Mouse (Mus musculus) cerebellum, adult 18-20 months (tissue): ENCODE measurements at regions not wholly inside any gene's neighbourhood (a gene's known extent, or its start where the extent isn't known, plus 50 kb on each side); places are given as distances from the start of the nearest gene placed in this dataset.

Experiments used
- DNase-seq, 2 experiments: peaks; one replicate each; pipeline ENCODE4 v3.0.0; 2021

DNA sequence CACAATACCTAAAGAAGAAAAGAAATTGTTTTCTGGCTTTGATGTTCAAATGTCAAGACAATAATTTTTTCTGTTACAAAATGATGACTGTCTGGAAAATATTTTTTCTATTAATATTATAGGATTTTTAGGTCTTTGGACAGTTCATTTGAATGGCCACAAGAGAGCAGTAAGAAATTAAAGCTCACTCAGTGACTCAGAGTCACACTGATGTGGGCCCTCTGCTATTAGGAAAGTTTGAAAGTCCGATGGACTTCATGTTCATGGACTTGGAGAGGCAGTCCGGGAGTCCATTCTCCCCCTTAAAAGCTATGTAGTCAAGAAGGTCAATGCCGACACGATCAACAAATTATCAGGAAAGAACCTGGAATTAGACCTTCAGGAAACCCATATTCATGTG lies 657.0 kb downstream of the Mecom start:
- no peak for DNase-seq

DNA sequence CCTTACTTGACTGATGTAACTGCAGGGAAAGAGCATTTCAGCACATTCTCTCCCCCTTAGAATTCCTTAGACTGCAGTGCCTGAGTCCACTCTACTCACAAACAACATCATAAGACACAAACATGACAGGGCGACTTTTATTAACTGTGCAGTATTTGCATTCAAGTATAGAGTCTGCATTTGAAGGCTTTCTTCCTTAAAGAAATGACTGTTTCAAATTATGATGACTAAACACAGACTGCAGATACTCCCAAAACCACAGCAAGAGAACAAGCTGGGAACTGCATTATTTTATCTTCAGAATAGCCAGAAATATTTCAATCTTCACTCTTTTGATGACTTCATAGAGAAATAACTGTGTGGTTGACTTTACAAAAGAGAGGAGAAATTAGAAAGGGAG lies 657.5 kb downstream of the Mecom start:
- no peak for DNase-seq

- DNase-seq = no peak
Measured at GRCm38 (mm10) chr3:29889638-29890037, 658.2 kb downstream of the Mecom start.

- no peak for DNase-seq
Measured at GRCm38 (mm10) chr3:29879966-29880365, 667.8 kb downstream of the Mecom start.

DNA sequence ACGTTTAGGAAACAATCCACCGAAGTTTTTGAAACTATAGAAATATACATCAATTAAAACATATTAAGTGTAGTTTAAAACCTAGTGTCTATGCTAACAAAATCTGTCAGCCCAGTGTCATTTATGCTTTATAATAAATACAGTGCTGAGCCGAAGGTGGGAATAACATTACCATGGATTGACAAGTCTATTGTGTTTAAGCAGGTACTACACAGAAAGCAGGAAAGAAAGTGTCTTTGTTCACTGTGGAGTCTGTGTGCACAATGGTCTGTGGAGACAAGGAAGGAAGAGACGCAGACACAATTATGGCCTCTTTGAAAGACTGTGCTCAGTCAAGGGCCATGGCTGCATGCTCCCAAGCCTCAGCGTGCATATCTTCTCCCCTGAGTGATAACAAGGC lies 672.0 kb downstream of the Mecom start:
- DNase-seq = no peak

GRCm38 (mm10) chr3:29862437-29862836 lies 685.4 kb downstream of the Mecom start:
- no peak for DNase-seq

- no peak for DNase-seq
Measured at GRCm38 (mm10) chr3:29852465-29852864, 695.3 kb downstream of the Mecom start.

DNA sequence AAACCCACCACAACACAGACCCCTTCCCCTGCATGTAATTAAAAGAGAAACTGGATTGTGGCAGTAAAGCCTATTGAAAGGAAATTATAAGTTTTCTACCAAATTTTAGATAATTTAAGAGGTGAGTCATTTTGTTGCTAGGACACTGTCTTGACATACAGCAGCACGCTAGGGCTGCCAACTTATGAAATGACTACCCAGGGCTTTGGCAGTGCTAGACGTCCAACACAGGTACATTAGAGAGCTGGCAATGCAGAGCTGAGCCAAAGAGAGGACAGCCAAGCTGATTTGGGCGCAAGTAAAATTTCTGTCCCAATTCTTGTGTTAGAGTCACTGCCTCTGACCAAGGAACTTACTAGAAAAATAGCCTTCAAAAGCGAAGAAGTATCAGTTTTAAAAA lies 712.4 kb downstream of the Mecom start:
- DNase-seq = no peak

DNA sequence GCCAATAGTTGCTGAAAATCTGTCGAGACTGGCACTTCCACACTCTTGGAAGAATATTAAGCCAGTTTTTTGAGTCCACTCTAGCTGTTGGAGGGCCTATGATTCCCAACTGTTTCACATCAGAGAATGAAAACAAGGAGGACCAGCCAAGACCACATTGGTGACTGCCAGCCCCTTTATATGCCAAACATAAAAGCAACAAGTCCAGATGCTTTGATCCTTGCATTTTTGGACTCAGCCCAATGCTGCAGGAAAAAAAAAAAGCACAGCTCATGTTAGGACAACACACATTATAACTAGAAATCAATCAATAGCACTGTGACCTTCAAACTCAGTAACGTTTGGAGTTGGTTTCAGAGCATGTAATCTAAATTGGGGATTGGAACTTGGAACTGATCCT lies 712.9 kb downstream of the Mecom start:
- no peak for DNase-seq

DNA sequence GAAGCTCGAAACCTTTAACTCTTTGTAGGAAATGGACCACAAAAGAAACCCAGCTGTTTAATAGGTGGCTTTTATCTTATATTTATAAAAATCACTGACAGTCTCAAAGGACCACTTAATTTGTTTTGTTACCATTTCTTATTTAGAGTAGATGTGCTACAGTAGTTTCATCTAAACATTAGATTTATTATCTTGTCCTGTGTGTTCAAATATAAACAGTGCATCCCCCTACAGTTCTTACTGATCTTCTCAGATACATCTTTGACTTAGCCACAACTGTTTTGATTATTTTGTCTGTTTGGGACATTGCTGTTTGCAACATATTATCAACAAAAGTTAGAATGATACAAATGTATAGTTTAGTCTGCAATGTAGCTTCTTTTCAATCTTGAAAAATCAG lies 716.5 kb downstream of the Mecom start:
- DNase-seq = no peak

- no peak for DNase-seq
Measured at GRCm38 (mm10) chr3:29822622-29823370, 725.0 kb downstream of the Mecom start.

DNA sequence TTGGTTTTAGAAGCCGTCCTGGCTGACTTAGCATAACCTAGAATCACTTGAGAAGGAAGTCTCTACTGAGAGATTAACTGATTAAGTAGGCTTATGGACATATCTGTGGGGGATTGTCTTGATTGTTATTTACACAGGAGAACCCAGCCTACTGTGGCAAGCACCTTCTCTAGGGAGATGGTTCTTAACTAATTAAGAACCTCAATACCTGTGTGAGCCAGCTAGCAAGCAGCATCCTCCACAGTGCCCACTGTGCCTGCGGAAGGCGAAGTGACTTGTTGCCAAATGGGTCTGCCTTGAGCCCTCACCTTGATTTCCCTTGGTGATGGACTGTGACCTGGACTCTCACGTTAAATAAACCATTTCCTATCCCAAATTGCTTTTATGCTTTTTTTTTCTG lies 730.8 kb downstream of the Mecom start:
- DNase-seq = no peak

- no peak for DNase-seq
Measured at GRCm38 (mm10) chr3:29813276-29813675, 731.5 kb downstream of the Egfem1 start.

- peak; percentile 1 to 3 for DNase-seq
Measured at GRCm38 (mm10) chr3:29812480-29813240, 730.8 kb downstream of the Egfem1 start.

DNA sequence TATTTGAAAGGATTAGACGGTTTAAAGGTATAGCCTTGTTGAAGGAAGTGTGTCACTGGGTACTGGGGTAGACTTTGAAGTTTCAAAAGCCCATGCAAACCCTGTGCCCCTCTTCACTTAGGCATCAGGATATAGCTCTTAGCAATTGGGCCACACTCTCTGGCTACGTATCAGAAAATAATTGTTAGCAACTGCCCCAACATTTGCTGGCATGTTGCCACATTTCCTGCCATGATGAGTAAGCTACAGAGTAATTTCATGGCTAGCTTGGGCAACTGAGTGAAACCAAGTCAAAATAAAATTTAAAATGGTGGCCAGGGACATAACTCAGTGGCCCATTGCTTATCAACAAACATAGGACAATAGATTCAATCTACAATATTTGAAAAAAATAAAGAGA lies 724.2 kb downstream of the Egfem1 start:
- no peak for DNase-seq

DNA sequence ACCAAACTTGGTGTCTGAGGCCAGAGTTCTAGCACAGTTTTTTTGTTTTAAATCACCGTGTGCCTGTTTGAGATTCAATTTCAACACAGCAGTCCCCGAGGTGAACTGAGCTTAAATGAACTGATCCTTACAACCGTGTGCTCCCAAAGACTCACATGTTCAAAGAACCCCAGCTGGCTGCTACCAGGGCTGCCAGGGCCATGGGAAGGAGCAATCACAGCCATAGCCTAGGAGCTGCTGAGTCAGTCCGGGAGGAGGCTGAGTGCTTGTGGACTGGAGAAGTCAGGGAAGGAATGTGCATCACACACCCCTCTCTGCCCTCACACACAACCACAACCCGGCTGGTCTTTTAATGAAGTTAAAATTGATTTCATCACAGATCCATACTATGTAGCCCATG lies 721.6 kb downstream of the Egfem1 start:
- DNase-seq = no peak

GRCm38 (mm10) chr3:29801081-29801480 lies 719.3 kb downstream of the Egfem1 start:
- no peak for DNase-seq

GRCm38 (mm10) chr3:29774365-29774764 lies 692.5 kb downstream of the Egfem1 start:
- no peak for DNase-seq

DNA sequence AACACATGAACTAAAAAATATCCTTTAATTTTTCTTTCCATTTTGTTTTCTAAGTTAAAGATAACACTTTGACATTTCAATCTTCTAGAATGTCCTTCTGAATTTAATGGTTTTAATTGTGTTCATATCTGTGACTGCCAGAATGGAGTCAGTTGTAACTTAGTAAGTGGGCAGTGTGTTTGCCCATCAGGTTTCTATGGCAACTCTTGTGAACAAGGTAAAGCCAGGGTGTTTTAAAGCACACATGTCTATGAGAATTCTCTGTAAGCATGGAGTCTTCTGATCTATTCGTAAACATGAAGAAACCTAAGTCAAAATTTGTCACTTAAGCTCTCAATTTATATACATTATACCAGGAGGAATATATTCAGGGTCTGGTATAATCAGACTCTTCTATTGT lies 689.4 kb downstream of the Egfem1 start:
- DNase-seq = no peak

DNA sequence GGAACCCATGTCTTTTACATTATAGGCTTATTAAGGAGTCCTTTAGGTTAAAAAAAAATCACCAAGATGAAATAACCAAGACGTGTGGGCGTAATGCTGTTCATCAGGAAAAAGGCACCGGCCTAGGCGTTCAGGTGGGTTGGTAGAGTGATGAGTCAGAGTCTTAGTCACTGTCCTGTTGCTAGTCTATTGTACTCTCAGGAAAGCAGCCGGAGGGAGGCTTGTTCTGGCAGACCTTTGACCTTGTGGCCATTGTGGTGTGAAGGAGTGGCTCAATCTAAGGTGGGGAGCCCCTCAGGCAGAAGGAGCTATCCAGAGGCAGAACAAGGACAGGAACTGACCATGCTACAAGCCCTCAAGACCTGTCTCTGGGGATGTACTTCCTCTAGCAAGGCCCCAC lies 686.8 kb downstream of the Egfem1 start:
- DNase-seq = no peak

GRCm38 (mm10) chr3:29764021-29764420 lies 682.2 kb downstream of the Egfem1 start:
- no peak for DNase-seq

DNA sequence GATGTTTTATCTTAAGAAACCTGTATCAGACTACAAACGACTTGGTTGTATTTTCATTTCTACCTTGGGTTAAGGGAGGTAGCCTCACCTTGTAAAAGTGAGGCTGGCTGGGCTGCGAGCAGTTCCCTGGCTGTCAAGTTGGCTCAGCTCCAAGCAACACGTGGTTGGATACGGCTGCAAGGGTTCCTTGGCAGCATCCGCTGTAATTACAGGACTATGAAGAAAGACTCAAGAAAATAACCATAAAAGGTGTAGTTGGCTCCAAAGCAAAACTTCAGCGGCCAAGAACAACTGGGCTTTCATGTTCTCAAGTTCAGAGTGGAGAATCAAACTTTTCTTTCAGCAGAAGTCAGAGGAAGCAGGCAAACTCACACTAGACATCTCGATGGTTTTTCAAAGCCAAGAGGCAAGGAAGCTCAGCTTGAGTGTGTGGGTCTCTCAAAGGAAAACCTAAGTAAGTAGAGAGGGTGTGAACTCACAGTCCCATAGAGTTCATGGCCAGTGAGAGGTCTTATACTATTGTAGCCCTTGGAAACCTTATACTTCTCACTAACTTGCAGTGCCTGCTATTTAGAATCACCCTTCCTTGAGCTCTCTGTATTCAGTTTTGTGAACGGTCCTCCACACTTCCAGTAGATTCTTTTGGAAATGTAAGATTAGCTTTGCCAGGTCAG lies 676.1 kb downstream of the Egfem1 start:
- no peak for DNase-seq
